7 mouse cellular contexts compared by ENCODE assay signal in the genomic region with DNA sequence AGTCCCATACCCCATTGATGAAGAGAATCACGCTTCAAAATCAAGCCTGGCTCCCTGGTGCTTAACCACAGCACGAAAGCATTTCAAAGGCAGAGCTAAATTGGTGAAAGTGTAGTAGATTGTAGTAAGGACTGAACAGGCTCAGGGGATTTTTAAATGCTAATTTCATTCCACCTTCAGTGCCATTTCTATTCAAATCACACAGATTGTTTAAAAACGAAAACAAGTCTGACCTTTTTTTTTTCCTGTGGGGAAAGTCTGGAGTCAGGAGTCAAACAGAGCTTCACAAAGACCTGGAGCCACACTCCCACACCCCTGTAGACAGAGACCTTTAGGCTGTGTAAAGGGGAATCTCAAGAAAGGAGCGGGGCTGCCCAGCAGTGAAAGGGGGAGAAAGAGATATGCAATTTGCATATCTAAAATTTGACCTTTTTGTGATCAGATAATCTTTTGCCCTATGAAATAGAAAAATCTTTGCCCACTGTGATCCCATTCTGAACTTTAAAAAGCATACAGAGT. TPM values are rescaled to one million over a fixed set of nuclear protein-coding genes. Genes with fewer than 3 reads are reported as not detected.
DNase-seq lines count a peak whose midpoint lies in the region; ATAC-seq lines count a peak whose summit lies in the region.

No protein-coding gene starts in this region.

- peak overlapping the region; percentile 55 for H3K4me2 ChIP-seq in liver, embryonic 11.5 days
- H3K4me2 ChIP-seq in embryonic facial prominence, embryonic 14.5 days (ENCODE audit: low read depth, low read length) = peak overlapping the region; percentile 63
- peak overlapping the region; percentile 43 for H3K4me2 ChIP-seq in stomach, embryonic 14.5 days (replicated peaks; ENCODE audit: low read depth, low read length)

- no peak for ATAC-seq in liver, embryonic 11.5 days (replicated peaks; ENCODE audit: low FRiP score)
- ATAC-seq in embryonic facial prominence, embryonic 14.5 days (ENCODE audit: low read depth) = no peak
- no peak for ATAC-seq in stomach, embryonic 14.5 days (ENCODE audit: insufficient number of reproducible peaks, insufficient read depth, low FRiP score, low read depth)

- no peaks in the 10 kb centered on the region for H3K36me3 ChIP-seq in liver, embryonic 11.5 days (ENCODE audit: control insufficient read depth, insufficient read depth, low read length)
- no peaks in the 10 kb centered on the region for H3K36me3 ChIP-seq in embryonic facial prominence, embryonic 14.5 days (ENCODE audit: control insufficient read depth, insufficient read depth, low read length)
- no peaks in the 10 kb centered on the region for H3K36me3 ChIP-seq in limb, embryonic 10.5 days
- H3K36me3 ChIP-seq in stomach, embryonic 14.5 days (ENCODE audit: control insufficient read depth, insufficient read depth, low read length) = no peaks in the 10 kb centered on the region

- no peak overlapping the region for H3K27ac ChIP-seq in liver, embryonic 11.5 days (ENCODE audit: low read depth, low read length)
- no peak overlapping the region for H3K27ac ChIP-seq in embryonic facial prominence, embryonic 14.5 days (replicated peaks; ENCODE audit: low read depth, low read length)
- no peak overlapping the region for H3K27ac ChIP-seq in limb, embryonic 10.5 days
- no peak overlapping the region for H3K27ac ChIP-seq in stomach, embryonic 14.5 days (ENCODE audit: low read length)

- H3K9ac ChIP-seq in liver, embryonic 11.5 days (ENCODE audit: low read depth, low read length) = no peak overlapping the region
- peak overlapping the region; percentile 40 for H3K9ac ChIP-seq in embryonic facial prominence, embryonic 14.5 days (ENCODE audit: low read depth, low read length)
- H3K9ac ChIP-seq in stomach, embryonic 14.5 days (replicated peaks; ENCODE audit: low read depth, low read length) = no peak overlapping the region

- DNase-seq in liver, embryonic 11.5 days (ENCODE audit: low spot score) = no peak
- no peak for DNase-seq in liver
- DNase-seq in embryonic facial prominence, embryonic 14.5 days (ENCODE audit: low spot score) = no peak
- DNase-seq in limb, embryonic 10.5 days (ENCODE audit: low spot score) = no peak
- no peak for DNase-seq in right cerebral cortex, postnatal 10 days (ENCODE audit: low spot score in 2 of 2)
- no peak for DNase-seq in spleen, postnatal 36 days (ENCODE audit: low spot score in 2 of 2)

- no peaks in the 10 kb centered on the region for H3K9me3 ChIP-seq in liver, embryonic 11.5 days (ENCODE audit: control insufficient read depth, low read length)
- no peaks in the 10 kb centered on the region for H3K9me3 ChIP-seq in embryonic facial prominence, embryonic 14.5 days (ENCODE audit: control insufficient read depth, low read length)
- no peaks in the 10 kb centered on the region for H3K9me3 ChIP-seq in limb, embryonic 10.5 days (replicated peaks)
- no peaks in the 10 kb centered on the region for H3K9me3 ChIP-seq in stomach, embryonic 14.5 days (ENCODE audit: control insufficient read depth, low read depth, low read length)

- 34% methylated on average over 4 of the region's 4 CpGs for WGBS in liver, embryonic 11.5 days
- WGBS in embryonic facial prominence, embryonic 14.5 days = 21% methylated on average over 4 of the region's 4 CpGs
- 25% methylated on average over 4 of the region's 4 CpGs for WGBS in limb, embryonic 10.5 days
- WGBS in stomach, embryonic 14.5 days = 50% methylated on average over 4 of the region's 4 CpGs

- H3K4me3 ChIP-seq in liver, embryonic 11.5 days (ENCODE audit: low read depth, low read length) = peak overlapping the region; percentile 29; the same call in 1 of the 2 replicates
- peak overlapping the region; percentile 39 for H3K4me3 ChIP-seq in embryonic facial prominence, embryonic 14.5 days (ENCODE audit: low read depth, low read length)
- H3K4me3 ChIP-seq in limb, embryonic 10.5 days = peak overlapping the region; percentile 42
- H3K4me3 ChIP-seq in stomach, embryonic 14.5 days (ENCODE audit: low read depth, low read length) = peak overlapping the region; percentile 12; the same call in 1 of the 2 replicates

- no peaks in the 10 kb centered on the region for H3K27me3 ChIP-seq in liver, embryonic 11.5 days (replicated peaks; ENCODE audit: control insufficient read depth, insufficient read depth, low read length)
- H3K27me3 ChIP-seq in embryonic facial prominence, embryonic 14.5 days (replicated peaks; ENCODE audit: control insufficient read depth, insufficient read depth, low read length) = no peaks in the 10 kb centered on the region
- H3K27me3 ChIP-seq in limb, embryonic 10.5 days (ENCODE audit: low read depth, poor library complexity, severe bottlenecking) = no peaks in the 10 kb centered on the region
- no peaks in the 10 kb centered on the region for H3K27me3 ChIP-seq in stomach, embryonic 14.5 days (ENCODE audit: control insufficient read depth, insufficient read depth, low read length)

- no peaks in the 10 kb centered on the region for H3K4me1 ChIP-seq in liver, embryonic 11.5 days (replicated peaks; ENCODE audit: control insufficient read depth, insufficient read depth, low read length)
- H3K4me1 ChIP-seq in embryonic facial prominence, embryonic 14.5 days (ENCODE audit: control insufficient read depth, insufficient read depth, low read length) = no peaks in the 10 kb centered on the region
- peaks cover 7% of the 10 kb centered on the region for H3K4me1 ChIP-seq in limb, embryonic 10.5 days
- H3K4me1 ChIP-seq in stomach, embryonic 14.5 days (ENCODE audit: control insufficient read depth, insufficient read depth, low read length) = no peaks in the 10 kb centered on the region

RNA-seq across cellular contexts. Expression of gene Agr3, which starts 28.6 kb away (rescaled TPM):
- polyA plus RNA-seq in liver, embryonic 11.5 days (2014; fragmentation: Nextera tagmentation; extraction: Ambion mirVana) = not detected in 2 replicates
- 2.1 and 4.0 TPM in 2 replicates for polyA plus RNA-seq in embryonic facial prominence, embryonic 14.5 days (2014; fragmentation: Nextera tagmentation; extraction: Ambion mirVana)
- polyA plus RNA-seq in limb, embryonic 10.5 days (2016; fragmentation: Nextera tagmentation; extraction: Ambion mirVana) = not detected in 2 replicates
- 0.76 and 0.84 TPM in 2 replicates for polyA plus RNA-seq in stomach, embryonic 14.5 days (2014; fragmentation: Nextera tagmentation; extraction: Ambion mirVana)
